Mouse (Mus musculus) testis, adult 2 months (tissue): ENCODE measurements around the gene Tbc1d1.

Experiments used
- CTCF ChIP-seq: fragments of 200-500 bp; IDR thresholded peaks from 2 replicates; pipeline ENCODE4 v1.5.1; 2012; ENCODE audit warnings: low read depth, mild to moderate bottlenecking, inconsistent platforms, low read length, moderate library complexity; ENCODE audit not compliant: control insufficient read depth, insufficient read depth, insufficient replicate concordance
- POLR2A ChIP-seq: fragments of 200-500 bp; IDR thresholded peaks from 2 replicates; pipeline ENCODE4 v1.6.1; 2012; ENCODE audit warnings: low read depth, mild to moderate bottlenecking, inconsistent platforms, low read length, moderate library complexity; ENCODE audit not compliant: control insufficient read depth

GRCm38 (mm10) chr5:64346343-64346885 is 190.3 kb downstream of the Tbc1d1 start:
- no peak for TF ChIP-seq POLR2A
- no peak for TF ChIP-seq CTCF
